Mouse (Mus musculus) heart, embryonic 14.5 days (tissue): ENCODE results near the gene Ptn. TPM values are rescaled to one million over a fixed set of nuclear protein-coding genes. Genes with fewer than 3 reads are reported as not detected.

ENCODE experiments used
- ATAC-seq: fragments of 200-750 bp; cut with Nextera tagmentation; 2 replicates; pipeline ENCODE4 v1.8.0; 2017; ENCODE audit warnings: low read depth, moderate TSS enrichment; ENCODE audit not compliant: insufficient number of reproducible peaks, insufficient read depth, low FRiP score
- H3K27ac ChIP-seq, 2 experiments: fragments of 200-500 bp in 1 of 2; fragments of 300-500 bp in 1 of 2; sonication (generic) in 1 of 2; replicated peaks in 1 of 2; 2 replicates each; pipeline ENCODE4 v1.5.1; 2012 to 2014; ENCODE audit warnings: low read depth in 2 of 2, low read length in 2 of 2, control low read depth in 1 of 2, mild to moderate bottlenecking in 1 of 2, mixed read lengths in 1 of 2; ENCODE audit not compliant: control insufficient read depth in 1 of 2, insufficient read depth in 1 of 2
- H3K27me3 ChIP-seq: fragments of 300-500 bp; sonication (generic); 2 replicates; pipeline ENCODE4 v1.6.1; 2014; ENCODE audit warnings: mild to moderate bottlenecking, low read length, control low read depth; ENCODE audit not compliant: control insufficient read depth, insufficient read depth
- H3K36me3 ChIP-seq: fragments of 300-500 bp; sonication (generic); 2 replicates; pipeline ENCODE4 v1.6.1; 2014; ENCODE audit warnings: mild to moderate bottlenecking, control low read depth, low read length, mixed read lengths; ENCODE audit not compliant: control insufficient read depth, insufficient read depth
- H3K4me1 ChIP-seq, 2 experiments: fragments of 200-500 bp in 1 of 2; fragments of 300-500 bp in 1 of 2; sonication (generic) in 1 of 2; 2 replicates each; pipeline ENCODE4 v1.6.1; 2012 to 2014; ENCODE audit warnings: low read length in 2 of 2, control low read depth in 1 of 2, mixed read lengths in 1 of 2; ENCODE audit not compliant: control insufficient read depth in 2 of 2, insufficient read depth in 2 of 2
- H3K4me2 ChIP-seq: fragments of 300-500 bp; sonication (generic); 2 replicates; pipeline ENCODE4 v1.6.1; 2014; ENCODE audit warnings: mild to moderate bottlenecking, low read length
- H3K4me3 ChIP-seq, 2 experiments: fragments of 200-500 bp in 1 of 2; fragments of 300-500 bp in 1 of 2; sonication (generic) in 1 of 2; 2 replicates each; pipeline ENCODE4 v1.5.1; 2012 to 2014; ENCODE audit warnings: low read length in 2 of 2, mild to moderate bottlenecking in 2 of 2, control low read depth in 1 of 2, low read depth in 1 of 2, moderate library complexity in 1 of 2; ENCODE audit not compliant: control insufficient read depth in 1 of 2, insufficient read depth in 1 of 2
- H3K9ac ChIP-seq: fragments of 300-500 bp; sonication (generic); 2 replicates; pipeline ENCODE4 v1.6.1; 2014; ENCODE audit warnings: mild to moderate bottlenecking, low read length
- H3K9me3 ChIP-seq: fragments of 300-500 bp; sonication (generic); 2 replicates; pipeline ENCODE4 v1.6.1; 2016; ENCODE audit warnings: low read length, control low read depth; ENCODE audit not compliant: control insufficient read depth
- WGBS: fragments of 180-500 bp; shearing (Covaris S2); extraction: QIAGEN DNeasy Blood & Tissue Kit; methylation state at CpG from one replicate; pipeline ENCODE4 v1.1.7; 2014; 5-methylcytosine and 5-hydroxymethylcytosine counted together
- polyA plus RNA-seq: library from polyadenylated mRNA; unstranded; fragments of >200 nt; fragmentation: Nextera tagmentation; extraction: Ambion mirVana; gene quantifications from 2 replicates; pipeline ENCODE4 v1.2.1, GENCODE M21; 2014

Ptn gene
- polyA plus RNA-seq, 1 experiment from 2014 or later, result 395 TPM

DNA sequence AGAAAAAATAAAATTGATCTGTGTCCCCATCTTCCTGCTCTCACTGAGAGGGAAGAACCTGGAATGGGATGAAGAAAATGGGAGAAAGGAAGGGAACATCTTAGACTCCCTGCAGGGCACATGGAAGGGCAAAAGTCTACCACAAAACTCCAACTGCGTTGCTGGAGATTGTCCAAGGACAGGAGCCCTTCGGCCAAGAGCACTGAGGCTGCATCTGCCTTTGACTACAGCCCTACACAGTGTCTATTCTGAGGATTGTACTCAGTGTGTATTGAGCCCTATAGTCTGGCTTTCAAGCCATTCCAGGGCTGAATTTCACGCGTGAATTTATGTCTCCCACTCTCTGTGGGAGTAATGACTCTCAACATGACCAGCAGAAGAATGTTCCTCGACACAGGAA lies 16.2 kb downstream of the Ptn start:
- H3K27ac ChIP-seq, result peak overlapping the region in 1 of 2 experiments; percentile 24; a peak in 1 of 4 replicates
- no peak for ATAC-seq

DNA sequence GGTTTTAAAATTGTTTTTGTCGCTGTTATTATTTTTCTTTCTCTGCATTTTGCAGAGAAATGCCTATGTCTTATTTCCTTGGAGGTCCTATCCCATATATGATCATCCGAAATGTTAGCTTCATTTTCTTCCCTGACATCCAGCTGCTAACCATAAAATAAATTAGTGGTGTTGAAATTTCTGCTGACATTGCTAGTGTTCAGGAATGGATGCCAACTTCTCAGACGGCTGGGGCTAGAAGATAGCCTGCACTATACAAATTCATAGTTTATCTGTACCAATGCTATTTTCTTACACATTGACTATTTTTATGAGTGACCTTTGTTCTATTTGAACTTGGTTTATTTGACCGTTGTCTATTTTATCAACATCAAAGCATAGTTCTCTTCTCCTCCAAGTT lies 20.8 kb downstream of the Ptn start:
- peaks cover 15 to 20% of the 10 kb centered on the region in 2 experiments for H3K4me1 ChIP-seq
- no peak overlapping the region for H3K27ac ChIP-seq
- no peak for ATAC-seq
- no peak overlapping the region for H3K4me2 ChIP-seq
- 60% methylated on average over 4 of the region's 4 CpGs for WGBS
- no peak overlapping the region for H3K4me3 ChIP-seq
- no peaks in the 10 kb centered on the region for H3K9me3 ChIP-seq
- H3K9ac ChIP-seq, result no peak overlapping the region
- H3K36me3 ChIP-seq, result 0 out of 2 replicates have a peak, but pooled peaks cover 2% of the 10 kb centered on the region
- no peaks in the 10 kb centered on the region for H3K27me3 ChIP-seq

More for the DNA sequence above, 16.2 kb downstream of the Ptn start:
- 57% methylated on average over 5 of the region's 5 CpGs for WGBS
- Histone ChIP-seq H3K36me3 (no peaks in the 10 kb centered on the region; the same call in 1 of the 2 replicates), H3K4me2 (no peak overlapping the region), H3K9ac (no peak overlapping the region), H3K4me1 (peaks cover 3 to 6% of the 10 kb centered on the region in 2 experiments), H3K9me3 (no peaks in the 10 kb centered on the region), H3K4me3 (no peak overlapping the region), H3K27me3 (no peaks in the 10 kb centered on the region)

DNA sequence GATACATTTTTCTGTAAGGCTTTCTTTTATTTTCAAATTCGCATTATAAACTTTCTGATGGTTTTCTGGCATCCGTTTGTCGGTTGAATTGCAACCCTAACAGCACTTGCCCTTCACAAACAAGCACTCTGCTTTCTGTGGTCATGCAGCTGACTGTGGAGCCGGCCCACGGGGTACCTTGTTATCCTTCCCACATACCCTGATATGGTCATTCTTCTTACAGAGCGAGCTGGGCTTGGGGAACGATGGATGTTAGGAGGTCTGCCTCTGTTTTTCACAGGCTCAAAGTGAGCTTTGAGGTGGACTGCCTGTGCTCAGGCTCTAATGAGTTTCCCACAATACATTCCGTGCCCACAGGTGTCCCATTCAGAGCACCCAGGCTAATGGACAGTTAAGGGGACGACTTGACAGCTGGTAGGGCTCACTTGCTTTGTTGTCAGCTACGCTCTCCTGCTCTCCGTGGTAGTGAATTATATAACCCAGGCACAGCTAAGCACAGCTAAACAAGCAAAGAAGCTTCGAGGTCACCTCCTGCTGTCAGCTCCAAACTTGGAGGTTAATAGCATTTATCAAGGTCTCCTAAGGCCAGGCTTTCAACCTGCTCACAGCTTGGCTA lies 21.3 kb downstream of the Ptn start:
- Histone ChIP-seq H3K4me3 (no peak overlapping the region), H3K4me2 (no peak overlapping the region), H3K9me3 (no peaks in the 10 kb centered on the region), H3K27me3 (no peaks in the 10 kb centered on the region), H3K9ac (no peak overlapping the region), H3K27ac (no peak overlapping the region), H3K4me1 (peaks cover 14 to 22% of the 10 kb centered on the region in 2 experiments), H3K36me3 (0 out of 2 replicates have a peak, but pooled peaks cover 5% of the 10 kb centered on the region)
- 36% methylated on average over 12 of the region's 12 CpGs for WGBS
- ATAC-seq, result no peak

DNA sequence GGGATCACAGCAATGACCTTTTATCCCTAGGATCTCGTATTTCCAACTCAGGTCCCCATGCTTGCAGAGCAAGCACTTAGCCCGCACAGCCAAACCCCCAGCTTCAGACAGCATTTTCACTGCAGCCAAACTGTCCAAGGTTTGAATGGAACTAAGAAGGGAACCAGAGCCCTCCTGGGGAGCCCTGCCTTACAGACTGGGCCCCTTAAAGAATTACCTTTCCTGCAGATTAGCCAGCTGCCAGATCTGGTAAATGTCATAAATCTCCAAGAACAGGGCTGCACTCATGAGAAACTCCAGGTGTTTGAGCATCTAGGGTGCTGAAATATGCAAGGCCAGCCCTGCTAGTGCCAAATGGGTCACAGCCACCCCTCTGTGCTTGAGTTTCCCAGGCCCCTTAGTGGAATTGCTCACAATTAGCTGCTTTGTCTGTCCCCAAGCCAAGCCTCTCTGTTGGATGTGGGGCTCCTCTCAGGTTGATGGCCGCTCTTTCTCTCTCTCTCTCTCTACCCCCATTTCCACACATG lies 25.3 kb downstream of the Ptn start:
- Histone ChIP-seq H3K4me2 (no peak overlapping the region), H3K36me3 (0 out of 2 replicates have a peak, but pooled peaks cover 5% of the 10 kb centered on the region), H3K27ac (0 out of 4 replicates have a peak overlapping the region, but pooled peaks of 1 of the 2 experiments have one; percentile 15), H3K4me3 (no peak overlapping the region), H3K4me1 (peaks cover 18 to 33% of the 10 kb centered on the region in 2 experiments), H3K27me3 (no peaks in the 10 kb centered on the region), H3K9me3 (no peaks in the 10 kb centered on the region), H3K9ac (no peak overlapping the region)
- no peak for ATAC-seq
- WGBS, result 51% methylated on average over 3 of the region's 3 CpGs

DNA sequence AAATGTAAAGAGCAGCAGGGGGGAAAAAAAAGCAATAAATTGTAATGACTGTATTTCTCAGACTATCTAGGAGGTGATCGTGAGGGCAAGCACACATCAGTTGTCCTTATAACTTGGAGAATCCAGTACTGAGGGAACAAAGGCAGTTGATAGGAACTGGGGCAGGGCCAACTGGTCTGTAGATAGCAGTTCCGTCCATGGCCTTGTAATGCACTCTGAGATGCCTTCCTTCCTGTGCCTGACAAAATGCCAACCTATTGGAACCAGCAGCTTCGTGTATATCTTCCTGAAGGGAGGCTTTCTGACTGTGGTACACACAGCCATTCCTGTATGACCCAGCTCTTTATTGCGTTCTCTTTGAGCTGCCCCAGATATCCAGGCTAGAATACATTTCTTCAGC lies 27.5 kb downstream of the Ptn start:
- Histone ChIP-seq H3K27me3 (no peaks in the 10 kb centered on the region), H3K4me1 (peaks cover 15 to 33% of the 10 kb centered on the region in 2 experiments), H3K4me3 (no peak overlapping the region), H3K36me3 (0 out of 2 replicates have a peak, but pooled peaks cover 5% of the 10 kb centered on the region), H3K9ac (no peak overlapping the region), H3K27ac (no peak overlapping the region; a peak in 1 of 4 replicates), H3K9me3 (no peaks in the 10 kb centered on the region), H3K4me2 (no peak overlapping the region)
- no peak for ATAC-seq
- WGBS, result 45% methylated on average over 4 of the region's 4 CpGs

DNA sequence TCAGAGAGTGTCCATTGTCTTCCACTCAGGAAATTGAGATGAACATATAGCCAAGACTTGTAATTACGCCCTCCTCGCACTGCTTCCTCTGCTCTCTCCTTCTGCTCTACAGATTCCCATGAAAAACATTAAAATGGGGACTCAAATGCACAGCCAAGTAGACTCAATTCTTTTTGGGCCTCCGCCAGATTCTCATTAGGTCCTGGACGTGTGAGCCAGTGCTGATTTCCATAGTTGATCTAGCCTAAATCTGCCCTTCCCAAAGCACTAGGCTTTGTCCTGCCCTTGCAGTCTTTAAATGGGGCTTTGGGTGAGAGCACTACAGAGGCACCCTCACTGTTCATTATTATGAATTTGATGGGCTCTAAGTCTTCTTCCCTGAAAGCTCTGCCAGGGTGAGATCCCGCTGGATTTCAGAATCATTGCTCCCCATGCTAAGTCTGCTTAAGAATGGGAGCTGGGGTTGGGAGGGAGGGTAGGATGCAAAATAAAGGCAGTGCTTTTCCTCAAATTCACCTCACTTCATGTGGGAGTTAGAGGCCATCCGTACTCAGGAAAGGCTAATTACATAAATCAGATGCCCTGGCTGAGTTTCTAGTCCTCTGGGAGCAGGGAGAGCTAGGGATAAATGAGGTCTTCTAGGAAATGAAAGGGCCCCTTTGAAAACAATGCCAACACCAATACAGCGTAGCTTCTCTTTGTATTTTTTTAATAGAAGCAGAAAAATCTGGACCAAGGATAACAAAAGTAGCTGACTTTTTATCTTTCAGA lies 32.3 kb downstream of the Ptn start:
- no peak for ATAC-seq
- H3K27me3 ChIP-seq, result no peaks in the 10 kb centered on the region
- peak overlapping the region in 1 of 2 experiments; percentile 47; a peak in 3 of 4 replicates for H3K27ac ChIP-seq
- no peaks in the 10 kb centered on the region for H3K36me3 ChIP-seq
- WGBS, result 66% methylated on average over 7 of the region's 7 CpGs
- H3K9ac ChIP-seq, result no peak overlapping the region
- H3K4me1 ChIP-seq, result peaks cover 7 to 25% of the 10 kb centered on the region in 2 experiments
- no peak overlapping the region for H3K4me3 ChIP-seq
- no peaks in the 10 kb centered on the region for H3K9me3 ChIP-seq
- 0 out of 2 replicates have a peak overlapping the region, but pooled peaks have one; percentile 1 for H3K4me2 ChIP-seq

DNA sequence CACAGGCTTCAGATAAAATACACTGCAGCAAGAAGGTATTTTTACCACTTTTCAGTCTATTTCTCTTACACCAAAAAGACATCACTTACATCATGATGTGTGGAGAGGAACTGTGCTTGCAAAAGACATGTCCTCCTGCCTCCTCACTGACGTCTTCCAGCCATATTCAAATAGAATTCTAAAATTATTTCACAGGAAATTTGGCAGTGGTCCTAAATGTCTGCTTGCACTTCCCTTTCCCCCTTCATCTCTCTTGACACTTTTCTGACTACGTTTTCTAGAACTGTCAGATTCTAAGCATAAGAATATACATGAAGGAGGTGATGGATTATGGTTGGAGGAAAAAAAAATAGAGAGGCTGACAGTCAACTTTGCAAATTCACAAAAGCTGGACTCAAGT lies 33.0 kb downstream of the Ptn start:
- no peaks in the 10 kb centered on the region for H3K27me3 ChIP-seq
- WGBS, result 23% methylated on average over 2 of the region's 2 CpGs
- peaks cover 2 to 20% of the 10 kb centered on the region in 2 experiments; a peak in 3 of 4 replicates for H3K4me1 ChIP-seq
- H3K4me3 ChIP-seq, result no peak overlapping the region
- H3K36me3 ChIP-seq, result peaks cover 4% of the 10 kb centered on the region
- no peak overlapping the region for H3K4me2 ChIP-seq
- ATAC-seq, result no peak
- H3K9ac ChIP-seq, result no peak overlapping the region
- H3K9me3 ChIP-seq, result no peaks in the 10 kb centered on the region
- H3K27ac ChIP-seq, result peak overlapping the region in 1 of 2 experiments; percentile 47; a peak in 2 of 4 replicates
